Mouse (Mus musculus) large intestine, adult 2 months (tissue): ENCODE measurements around the gene Slc29a4. TPM values are rescaled to one million over a fixed set of nuclear protein-coding genes. Genes with fewer than 3 reads are reported as not detected.

Experiments used
- DNase-seq: peaks from one replicate; pipeline ENCODE4 v3.0.0-alpha.2; 2012; ENCODE audit warnings: low read depth, low spot score
- WGBS: fragments of 180-500 bp; shearing (Covaris S2); methylation state at CpG from one replicate; pipeline ENCODE4 v1.1.7; 2018; 5-methylcytosine and 5-hydroxymethylcytosine counted together
- polyA plus RNA-seq: library from polyadenylated mRNA; depleted of rRNA; stranded (reverse); fragments of >200 nt; gene quantifications from 2 replicates; pipeline ENCODE4 v1.2.3, GENCODE M21; 2012

The Slc29a4 gene
- polyA plus RNA-seq, 1 experiment, result 3.2 TPM

DNA sequence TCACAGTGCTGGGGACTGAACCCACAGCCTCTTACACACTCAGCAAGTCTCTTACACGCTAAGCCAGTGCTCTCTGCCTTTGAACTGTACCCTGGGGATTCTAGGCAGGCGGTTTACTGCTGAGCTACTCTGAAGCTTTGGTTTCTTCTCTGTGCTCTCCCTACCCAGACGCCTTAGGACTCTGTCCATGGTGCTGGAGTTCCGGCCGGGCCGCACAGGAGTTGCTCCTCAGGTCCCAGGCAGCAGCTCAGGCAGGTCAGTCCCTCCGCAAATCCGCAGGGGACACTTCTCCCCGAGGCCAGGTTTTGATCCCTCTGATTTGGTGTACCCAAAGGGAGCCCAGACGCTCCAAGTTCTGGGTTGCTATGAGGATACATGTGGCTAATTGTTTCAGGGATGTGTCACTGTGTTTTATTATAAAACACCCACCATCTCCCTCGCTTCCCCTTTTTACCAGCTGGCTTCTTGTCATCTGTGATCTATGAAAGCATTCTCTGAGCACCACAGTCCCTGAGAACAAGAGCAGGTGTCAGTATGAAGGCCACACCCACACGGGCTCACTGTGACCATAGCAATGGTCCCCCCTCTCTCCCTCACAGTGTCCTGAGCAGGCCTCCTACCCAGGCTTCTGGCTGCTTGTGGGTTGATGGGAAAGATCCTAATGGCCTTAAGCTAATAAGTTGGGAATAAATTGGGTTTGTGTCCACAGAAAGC, 2.5 kb downstream of the Slc29a4 start:
- WGBS, result 12% methylated on average over 12 of the region's 12 CpGs
- no peak for DNase-seq

DNA sequence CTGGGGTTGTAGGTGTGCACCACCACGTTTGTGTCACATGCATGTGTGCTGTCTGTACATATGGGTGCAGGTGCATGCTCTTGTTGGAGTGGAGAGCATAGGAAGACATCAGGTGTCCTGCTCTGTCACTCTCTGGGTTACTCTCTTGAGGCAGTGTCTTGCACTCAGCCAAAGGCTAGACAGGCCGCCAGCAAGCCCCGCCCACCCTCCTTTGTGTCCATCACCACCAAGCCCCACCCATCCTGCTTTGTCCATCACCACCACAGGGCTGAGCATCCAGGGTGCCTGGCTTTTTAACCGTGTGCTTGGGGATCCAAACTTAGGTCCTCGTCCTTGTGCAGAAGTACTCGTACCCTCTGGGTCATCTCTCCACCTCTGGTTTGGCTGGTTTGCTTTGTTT, 3.9 kb downstream of the Slc29a4 start:
- DNase-seq, result no peak
- WGBS, result 36% methylated on average over 6 of the region's 6 CpGs

DNA sequence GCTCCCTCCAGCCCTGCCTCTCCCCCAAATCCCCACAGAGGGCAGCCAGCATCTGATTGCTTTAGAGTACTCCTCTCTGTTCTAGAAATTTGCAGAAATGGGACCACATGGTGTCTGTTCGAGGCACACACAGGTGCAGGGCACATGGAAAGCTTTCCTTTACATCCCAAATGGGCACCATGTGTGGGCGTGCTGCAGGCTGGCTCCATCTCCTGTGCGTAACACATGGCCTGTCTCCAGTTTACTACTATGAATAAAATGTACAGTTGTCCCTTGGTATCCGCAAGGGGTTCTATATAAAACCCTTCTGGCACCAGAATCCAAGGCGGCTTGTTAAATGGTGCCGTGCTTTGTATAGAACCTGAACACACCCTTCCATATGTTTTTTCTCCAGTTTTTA, 4.6 kb downstream of the Slc29a4 start:
- 87% methylated on average over 6 of the region's 6 CpGs for WGBS
- no peak for DNase-seq

- DNase-seq, result no peak
- WGBS, result 48% methylated on average over 2 of the region's 2 CpGs
Measured at GRCm38 (mm10) chr5:142697742-142698141, 5.4 kb downstream of the Slc29a4 start.

DNA sequence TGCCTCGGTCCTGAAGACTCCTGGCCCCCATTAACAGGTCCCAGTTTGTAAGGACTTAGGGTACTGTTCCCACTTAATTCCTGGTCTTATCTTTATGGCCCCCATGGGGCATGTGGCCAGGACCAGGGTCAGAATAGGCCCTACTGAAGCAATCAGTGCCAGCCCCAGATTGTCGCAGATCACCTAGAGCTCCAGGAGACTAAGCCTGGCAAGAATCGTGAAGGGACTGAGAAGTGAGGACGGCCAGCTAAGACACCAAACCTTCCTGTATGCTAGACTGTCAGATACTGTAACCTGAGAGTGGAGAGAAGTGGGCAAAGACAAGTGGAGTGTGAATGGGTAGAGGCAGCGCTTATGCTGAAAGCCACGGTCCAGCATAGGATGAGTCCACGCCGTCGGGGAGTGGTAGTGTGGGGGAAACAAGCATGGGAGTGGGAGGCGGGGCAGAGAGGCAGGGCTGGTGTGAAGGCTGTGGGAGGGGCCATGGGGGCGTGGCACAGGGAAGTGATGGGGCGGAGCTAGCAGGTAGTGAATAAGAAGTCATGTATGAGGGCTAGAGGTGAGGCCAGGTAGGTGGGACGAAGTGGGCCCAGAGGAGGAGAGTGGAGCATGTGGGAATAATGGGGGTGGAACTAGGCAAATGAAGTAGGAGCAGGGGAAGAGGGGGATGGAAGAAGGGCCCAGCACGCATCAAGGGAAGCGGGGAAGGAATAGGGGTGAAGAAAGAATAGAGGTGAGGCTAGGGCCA, 8.7 kb downstream of the Slc29a4 start:
- 7% methylated on average over 15 of the region's 15 CpGs for WGBS
- DNase-seq, result no peak

DNA sequence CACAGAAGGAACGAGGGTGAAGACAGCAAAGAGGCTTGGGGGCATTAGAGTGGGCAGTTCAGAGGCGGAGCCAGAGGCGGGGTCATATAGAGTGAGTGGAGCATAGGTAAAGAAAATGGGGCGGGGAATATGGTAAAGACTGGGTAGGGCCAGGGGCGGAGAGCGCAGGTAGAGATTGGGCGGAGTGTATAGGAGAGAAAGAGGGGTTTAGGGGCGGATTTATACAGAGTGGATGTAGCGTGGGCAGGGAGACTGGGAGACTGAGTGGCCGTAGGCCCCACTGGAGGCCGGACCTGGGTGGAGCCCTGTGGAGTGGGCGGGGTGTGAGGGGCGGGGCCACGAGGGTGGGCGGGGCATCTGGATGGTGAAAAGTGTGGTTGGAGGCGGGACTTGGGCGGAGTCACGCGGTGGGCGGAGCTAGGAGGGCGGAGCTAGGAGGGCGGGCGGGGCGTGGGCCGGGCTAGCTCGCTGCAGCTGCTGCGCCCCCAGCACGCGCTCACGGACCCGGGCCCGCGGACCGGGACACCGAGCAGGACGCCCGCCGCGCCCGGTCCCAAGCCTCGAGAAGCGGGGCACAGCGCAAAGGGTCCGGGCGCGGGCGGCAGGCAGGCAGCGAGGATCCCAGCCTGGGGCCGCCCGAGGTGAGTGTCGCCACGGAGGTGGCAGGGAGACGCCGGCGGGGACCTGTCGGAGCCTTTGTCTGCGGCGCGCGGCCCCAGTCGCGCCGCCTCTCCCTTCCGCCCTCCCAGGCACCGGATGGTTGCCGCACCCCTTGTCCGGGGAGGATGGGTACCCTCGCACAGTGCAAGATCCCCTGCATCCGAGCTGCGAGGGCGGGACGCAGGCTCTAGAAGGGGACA, 9.6 kb downstream of the Slc29a4 start:
- under 1% methylated on average over 67 of the region's 72 CpGs for WGBS
- DNase-seq, result no peak

DNA sequence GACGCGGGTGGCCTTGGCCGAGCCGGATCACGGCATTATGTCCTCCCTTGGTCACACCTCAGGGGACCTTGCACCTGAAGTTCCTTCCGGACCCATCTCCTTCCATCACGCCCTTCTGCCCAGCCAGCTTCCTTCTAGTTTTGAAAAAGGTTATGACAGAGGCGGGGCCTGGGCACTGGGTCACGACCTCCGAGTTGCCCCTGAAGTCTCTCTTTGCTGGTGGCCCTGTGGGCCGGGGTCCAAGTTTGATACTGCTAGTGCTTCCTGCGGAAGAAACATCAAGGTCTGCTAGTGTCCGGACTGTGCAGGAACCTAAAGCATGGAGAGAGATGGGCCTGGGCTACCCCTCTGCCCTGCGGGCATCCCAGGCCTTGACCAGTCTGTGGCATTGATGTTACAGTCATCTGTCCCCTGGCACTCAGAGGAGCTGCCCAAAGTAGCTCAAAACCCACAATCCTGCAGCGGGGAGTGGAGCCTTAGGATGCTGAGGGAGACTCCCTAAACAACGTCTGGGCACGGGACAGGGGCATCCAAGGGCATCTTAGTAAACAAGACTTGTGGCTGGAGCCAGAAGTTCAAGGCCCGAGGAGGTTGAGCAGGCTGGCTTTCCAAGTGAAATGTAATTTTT, 10.3 kb downstream of the Slc29a4 start:
- no peak for DNase-seq
- 14% methylated on average over 18 of the region's 18 CpGs for WGBS

GRCm38 (mm10) chr5:142703569-142703968, 11.3 kb downstream of the Slc29a4 start:
- no peak for DNase-seq
- 81% methylated on average over 10 of the region's 10 CpGs for WGBS

DNA sequence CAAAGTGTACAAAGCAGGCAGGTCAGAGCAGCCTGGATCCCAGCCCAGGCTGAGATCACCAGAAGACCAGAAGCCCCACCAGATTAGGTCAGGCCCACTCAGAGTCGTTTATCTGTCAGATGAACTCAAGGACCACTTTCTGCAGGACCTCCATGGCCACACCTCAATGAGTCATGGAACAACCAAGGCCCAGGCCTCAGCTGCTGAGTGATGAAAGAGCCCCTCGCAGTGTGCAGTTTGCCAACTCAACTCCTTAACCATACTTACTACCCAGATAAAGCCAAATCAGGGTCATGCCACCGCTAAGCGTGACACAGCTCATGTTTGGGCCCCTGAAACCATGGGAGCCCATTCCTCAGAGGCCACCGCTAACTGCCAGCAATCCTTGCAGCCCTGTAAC, 15.4 kb downstream of the Slc29a4 start:
- no peak for DNase-seq
- WGBS, result 79% methylated on average over 5 of the region's 5 CpGs

DNA sequence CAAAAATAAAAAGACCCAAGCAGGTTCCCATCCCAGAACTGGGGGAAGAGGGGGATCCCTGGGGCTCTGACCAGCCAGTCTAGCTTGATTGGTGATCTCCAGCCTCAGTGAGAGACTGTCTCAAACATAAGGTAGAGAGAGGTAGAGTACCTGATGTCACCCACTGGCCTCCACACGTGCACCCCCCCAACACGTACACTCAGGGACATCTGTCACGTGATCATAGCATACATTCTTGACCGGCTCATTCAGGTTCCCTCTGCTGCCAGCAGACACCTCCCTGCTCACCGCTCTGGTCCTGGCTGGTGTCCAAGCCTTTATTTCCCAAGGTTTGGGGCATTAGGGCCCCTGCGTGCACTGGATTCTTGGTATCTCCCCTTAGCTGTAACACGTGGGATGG, 17.1 kb downstream of the Slc29a4 start:
- WGBS, result 34% methylated on average over 7 of the region's 7 CpGs
- no peak for DNase-seq

GRCm38 (mm10) chr5:142712373-142712772, 20.1 kb downstream of the Slc29a4 start:
- WGBS, result 82% methylated on average over 5 of the region's 5 CpGs
- DNase-seq, result no peak

DNA sequence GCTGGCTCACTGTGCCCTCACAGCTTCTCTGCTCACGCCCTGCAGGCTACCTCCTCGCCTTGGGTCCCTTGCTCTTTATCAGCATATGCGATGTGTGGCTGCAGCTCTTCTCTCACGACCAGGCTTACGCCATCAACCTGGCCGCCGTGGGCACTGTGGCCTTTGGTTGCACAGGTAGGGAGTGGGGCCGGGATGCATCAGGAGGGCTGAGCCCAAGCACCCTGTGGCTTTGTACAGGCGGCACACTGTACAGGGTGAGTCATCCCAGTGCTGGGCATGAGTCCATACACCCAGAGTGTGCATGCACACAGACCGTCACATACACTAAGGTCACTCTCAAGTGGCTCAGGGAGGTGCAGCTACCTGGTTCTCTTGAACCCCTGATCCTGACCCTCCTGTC, 21.7 kb downstream of the Slc29a4 start:
- DNase-seq, result no peak
- 74% methylated on average over 10 of the region's 10 CpGs for WGBS

- WGBS, result 79% methylated on average over 9 of the region's 9 CpGs
Measured at GRCm38 (mm10) chr5:142715059-142715458, 22.7 kb downstream of the Slc29a4 start.

DNA sequence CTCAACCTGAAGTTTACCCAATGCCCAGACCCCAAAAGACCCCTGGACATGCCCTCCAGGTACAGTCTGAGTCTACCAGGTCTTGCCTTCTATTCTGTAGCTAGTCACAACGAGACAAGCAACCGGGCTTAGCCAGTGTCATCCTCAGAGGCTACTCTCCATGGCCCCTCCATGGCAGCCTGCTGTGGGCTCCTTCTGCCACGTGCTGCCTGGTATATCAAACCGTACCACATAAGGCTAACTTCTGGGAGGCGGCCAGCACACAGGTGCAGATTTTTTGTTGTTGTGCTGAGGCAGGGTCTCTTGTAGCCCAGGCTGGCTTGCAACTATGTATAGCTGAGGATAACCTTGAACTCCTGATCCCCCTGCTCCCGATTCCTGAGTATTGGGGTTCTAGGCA, 23.7 kb downstream of the Slc29a4 start:
- no peak for DNase-seq
- 76% methylated on average over 6 of the region's 6 CpGs for WGBS

More at GRCm38 (mm10) chr5:142715059-142715458, 22.7 kb downstream of the Slc29a4 start:
- DNase-seq, result no peak

DNA sequence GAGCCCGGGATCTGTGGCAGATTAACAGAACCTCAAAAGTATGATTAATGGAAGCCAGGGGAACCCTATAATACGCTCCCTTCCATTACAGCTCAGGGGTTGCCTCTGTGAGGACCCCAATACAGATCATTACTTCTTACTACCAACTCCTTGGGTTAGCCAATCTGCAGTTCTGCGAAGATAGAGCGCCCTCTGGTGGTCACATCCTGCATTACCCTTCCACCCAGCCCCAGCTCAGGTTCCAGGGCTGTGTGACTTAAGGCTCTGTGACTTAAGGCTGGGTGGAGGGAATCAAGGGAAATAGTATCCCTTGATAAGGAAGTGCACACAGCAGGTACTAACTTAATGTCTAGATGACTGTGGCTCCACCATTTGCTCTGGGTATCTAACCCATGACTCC, 25.7 kb downstream of the Slc29a4 start:
- no peak for DNase-seq
- WGBS, result 24% methylated on average over 4 of the region's 4 CpGs

- 71% methylated on average over 25 of the region's 25 CpGs for WGBS
- no peak for DNase-seq
Measured at GRCm38 (mm10) chr5:142718486-142718885, 26.2 kb downstream of the Slc29a4 start.

- no peak for DNase-seq
- 63% methylated on average over 13 of the region's 13 CpGs for WGBS
Measured at GRCm38 (mm10) chr5:142719897-142720296, 27.6 kb downstream of the Slc29a4 start.

DNA sequence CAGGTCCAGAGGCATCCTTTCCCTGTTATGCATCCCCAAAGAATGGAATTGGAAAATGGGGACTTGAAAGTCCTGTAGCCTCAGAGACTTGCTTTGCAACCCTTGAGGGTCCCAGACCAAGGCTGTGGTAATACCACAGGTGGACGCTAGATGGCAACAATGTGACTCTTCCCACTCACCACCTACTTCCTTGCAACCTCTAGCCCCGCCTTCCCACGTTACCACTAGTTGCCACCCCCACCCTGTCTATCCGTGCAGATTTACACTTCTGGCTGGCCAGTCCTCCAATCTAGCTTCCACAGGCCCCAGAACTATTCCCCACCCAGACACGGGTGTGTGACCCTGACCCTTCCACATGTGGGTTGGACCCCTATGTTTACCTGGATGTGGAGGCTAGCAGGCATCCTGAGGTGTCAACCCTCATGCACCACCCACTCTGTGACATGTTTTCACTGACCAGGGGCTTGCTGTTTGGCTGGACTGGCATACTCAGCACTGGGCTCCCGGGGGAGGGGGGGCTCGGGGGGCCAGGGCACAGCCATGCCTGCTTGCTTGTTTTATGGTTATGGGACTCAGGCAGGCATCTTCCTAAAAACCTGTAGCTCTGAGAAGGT, 31.3 kb downstream of the Slc29a4 start:
- 8% methylated on average over 7 of the region's 7 CpGs for WGBS
- DNase-seq, result peak; percentile 29

- 89% methylated on average over 7 of the region's 7 CpGs for WGBS
- no peak for DNase-seq
Measured at GRCm38 (mm10) chr5:142724265-142724664, 32.0 kb downstream of the Slc29a4 start.
